Mouse (Mus musculus): ENCODE measurements around the gene Grid1.

DNA sequence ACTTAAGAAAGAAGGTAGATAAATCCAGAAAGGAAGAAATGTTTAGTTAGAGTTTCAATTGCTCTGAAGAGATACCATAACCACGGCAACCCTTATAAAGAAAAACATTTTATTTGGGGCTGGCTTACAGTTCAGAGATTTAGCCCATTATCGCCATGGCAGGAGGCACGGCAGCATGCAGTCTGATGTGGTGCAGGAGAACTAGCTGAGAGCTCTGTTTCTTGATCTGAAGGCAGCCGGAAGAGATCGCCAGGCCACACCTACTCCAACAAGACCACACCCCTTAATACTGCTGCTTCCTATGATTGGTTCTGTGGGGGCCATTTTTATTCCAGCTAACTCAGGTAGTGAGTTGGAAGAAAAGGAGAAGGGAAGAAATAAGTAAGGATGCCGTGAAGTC is 45.7 kb upstream of the Grid1 start:
- TF ChIP-seq POLR2A (IDR thresholded peaks at IDR 0.05; ENCODE audit: insufficient read length, low read depth), result no peak
- no peak for TF ChIP-seq E2F4 (IDR thresholded peaks at IDR 0.05; ENCODE audit: insufficient read depth)
- no peak for TF ChIP-seq USF1 (IDR thresholded peaks at IDR 0.05; ENCODE audit: low read depth)

Measured in myocyte (in vitro differentiated cells).